Mouse (Mus musculus) embryonic facial prominence, embryonic 11.5 days (tissue): Measurements from ENCODE around the gene Slc6a18. TPM values are rescaled to one million over a fixed set of nuclear protein-coding genes. Genes with fewer than 3 reads are reported as not detected.

ENCODE experiments used
- ATAC-seq: fragments of 200-750 bp; cut with Nextera tagmentation; replicated peaks from 2 replicates; pipeline ENCODE4 v1.8.0; 2017; ENCODE audit warnings: low read depth; ENCODE audit not compliant: insufficient number of reproducible peaks, low FRiP score, low TSS enrichment
- DNase-seq: peaks from one replicate; pipeline ENCODE4 v3.0.0-alpha.2; 2015; ENCODE audit warnings: low spot score
- H3K27ac ChIP-seq: fragments of 300-500 bp; sonication (generic); replicated peaks from 2 replicates; pipeline ENCODE4 v1.5.1; 2014; ENCODE audit warnings: mild to moderate bottlenecking, low read depth, low read length, control low read depth
- H3K27me3 ChIP-seq: fragments of 300-500 bp; sonication (generic); 2 replicates; pipeline ENCODE4 v1.6.1; 2014; ENCODE audit warnings: mild to moderate bottlenecking, low read length, moderate library complexity, mixed read lengths; ENCODE audit not compliant: control insufficient read depth, insufficient read depth
- H3K36me3 ChIP-seq: fragments of 300-500 bp; sonication (generic); replicated peaks from 2 replicates; pipeline ENCODE4 v1.6.1; 2014; ENCODE audit warnings: low read depth, mild to moderate bottlenecking, low read length, moderate library complexity, mixed read lengths; ENCODE audit not compliant: control insufficient read depth, insufficient read depth
- H3K4me1 ChIP-seq: fragments of 300-500 bp; sonication (generic); 2 replicates; pipeline ENCODE4 v1.6.1; 2014; ENCODE audit warnings: low read length, mixed read lengths; ENCODE audit not compliant: control insufficient read depth, insufficient read depth
- H3K4me2 ChIP-seq: fragments of 300-500 bp; sonication (generic); 2 replicates; pipeline ENCODE4 v1.6.1; 2014; ENCODE audit warnings: low read depth, mild to moderate bottlenecking, control low read depth, low read length, moderate library complexity
- H3K4me3 ChIP-seq: fragments of 300-500 bp; sonication (generic); 2 replicates; pipeline ENCODE4 v1.5.1; 2014; ENCODE audit warnings: low read depth, low read length, control low read depth
- H3K9ac ChIP-seq: fragments of 300-500 bp; sonication (generic); replicated peaks from 2 replicates; pipeline ENCODE4 v1.6.1; 2014; ENCODE audit warnings: mild to moderate bottlenecking, control low read depth, low read length
- H3K9me3 ChIP-seq: fragments of 300-500 bp; sonication (generic); replicated peaks from 2 replicates; pipeline ENCODE4 v1.6.1; 2016; ENCODE audit warnings: mild to moderate bottlenecking, low read length, inconsistent platforms, mixed read lengths; ENCODE audit not compliant: control insufficient read depth
- WGBS: fragments of 180-500 bp; shearing (Covaris S2); extraction: QIAGEN DNeasy Blood & Tissue Kit; methylation state at CpG from one replicate; pipeline ENCODE4 v1.1.7; 2014; 5-methylcytosine and 5-hydroxymethylcytosine counted together
- polyA plus RNA-seq: library from polyadenylated mRNA; unstranded; fragments of >200 nt; fragmentation: Nextera tagmentation; extraction: Ambion mirVana; gene quantifications from 2 replicates; pipeline ENCODE4 v1.2.1, GENCODE M21; 2014

The Slc6a18 gene
- polyA plus RNA-seq, 1 experiment from 2014 or later: not detected

GRCm38 (mm10) chr13:73699714-73700113 lies 21.9 kb upstream of the Slc6a18 start:
- 95% methylated on average over 6 of the region's 6 CpGs for WGBS
- no peaks in the 10 kb centered on the region for H3K9me3 ChIP-seq
- no peak overlapping the region for H3K27ac ChIP-seq
- no peak overlapping the region for H3K4me3 ChIP-seq
- no peaks in the 10 kb centered on the region for H3K27me3 ChIP-seq
- no peak overlapping the region for H3K4me2 ChIP-seq
- H3K36me3 ChIP-seq: no peaks in the 10 kb centered on the region
- ATAC-seq: no peak
- no peak for DNase-seq
- no peak overlapping the region for H3K9ac ChIP-seq
- no peaks in the 10 kb centered on the region for H3K4me1 ChIP-seq

- ATAC-seq (no peak), DNase-seq (no peak)
- H3K4me3 ChIP-seq: no peak overlapping the region
- H3K4me2 ChIP-seq: no peak overlapping the region
- H3K36me3 ChIP-seq: no peaks in the 10 kb centered on the region
- H3K9me3 ChIP-seq: no peaks in the 10 kb centered on the region
- H3K9ac ChIP-seq: no peak overlapping the region
- no peaks in the 10 kb centered on the region for H3K4me1 ChIP-seq
- WGBS: 91% methylated on average over 3 of the region's 3 CpGs
- no peaks in the 10 kb centered on the region for H3K27me3 ChIP-seq
- H3K27ac ChIP-seq: no peak overlapping the region
These were observed 18.7 kb upstream of the Slc6a18 start for GRCm38 (mm10) chr13:73696529-73696928.

- H3K9ac ChIP-seq: no peak overlapping the region
- no peaks in the 10 kb centered on the region for H3K9me3 ChIP-seq
- no peak overlapping the region for H3K4me3 ChIP-seq
- no peaks in the 10 kb centered on the region for H3K36me3 ChIP-seq
- WGBS: 85% methylated on average over 1 of the region's 1 CpGs
- no peak for ATAC-seq
- H3K27ac ChIP-seq: no peak overlapping the region
- DNase-seq: no peak
- H3K4me2 ChIP-seq: no peak overlapping the region
- H3K27me3 ChIP-seq: no peaks in the 10 kb centered on the region
- no peaks in the 10 kb centered on the region for H3K4me1 ChIP-seq
These were observed 17.1 kb upstream of the Slc6a18 start for GRCm38 (mm10) chr13:73694972-73695371.

- Histone ChIP-seq H3K9ac (no peak overlapping the region), H3K36me3 (no peaks in the 10 kb centered on the region), H3K4me3 (no peak overlapping the region), H3K27ac (no peak overlapping the region), H3K27me3 (no peaks in the 10 kb centered on the region), H3K4me2 (no peak overlapping the region), H3K4me1 (no peaks in the 10 kb centered on the region), H3K9me3 (no peaks in the 10 kb centered on the region)
- 56% methylated on average over 2 of the region's 2 CpGs for WGBS
- DNase-seq (no peak), ATAC-seq (no peak; the same call in 1 of the 2 replicates)
These were observed 15.5 kb upstream of the Slc6a18 start for GRCm38 (mm10) chr13:73693333-73693732.

GRCm38 (mm10) chr13:73692249-73692868 lies 14.5 kb upstream of the Slc6a18 start:
- no peaks in the 10 kb centered on the region for H3K4me1 ChIP-seq
- H3K4me3 ChIP-seq: no peak overlapping the region
- DNase-seq (peak; percentile 71), ATAC-seq (peak; percentile 91)
- H3K4me2 ChIP-seq: no peak overlapping the region
- 27% methylated on average over 10 of the region's 10 CpGs for WGBS
- no peaks in the 10 kb centered on the region for H3K9me3 ChIP-seq
- H3K36me3 ChIP-seq: no peaks in the 10 kb centered on the region
- H3K9ac ChIP-seq: no peak overlapping the region
- H3K27me3 ChIP-seq: no peaks in the 10 kb centered on the region
- no peak overlapping the region for H3K27ac ChIP-seq

GRCm38 (mm10) chr13:73688934-73689333 lies 11.1 kb upstream of the Slc6a18 start:
- Histone ChIP-seq H3K9me3 (no peaks in the 10 kb centered on the region), H3K4me2 (no peak overlapping the region), H3K27me3 (no peaks in the 10 kb centered on the region), H3K36me3 (no peaks in the 10 kb centered on the region), H3K4me1 (no peaks in the 10 kb centered on the region), H3K9ac (no peak overlapping the region), H3K27ac (no peak overlapping the region), H3K4me3 (no peak overlapping the region)
- 77% methylated on average over 4 of the region's 4 CpGs for WGBS
- no peak for DNase-seq
- no peak for ATAC-seq

GRCm38 (mm10) chr13:73687601-73688000 lies 9.8 kb upstream of the Slc6a18 start:
- H3K27ac ChIP-seq: no peak overlapping the region
- no peaks in the 10 kb centered on the region for H3K36me3 ChIP-seq
- DNase-seq (no peak), ATAC-seq (no peak)
- H3K9me3 ChIP-seq: no peaks in the 10 kb centered on the region
- 68% methylated on average over 3 of the region's 3 CpGs for WGBS
- no peak overlapping the region for H3K9ac ChIP-seq
- no peaks in the 10 kb centered on the region for H3K4me1 ChIP-seq
- no peak overlapping the region for H3K4me3 ChIP-seq
- no peaks in the 10 kb centered on the region for H3K27me3 ChIP-seq
- no peak overlapping the region for H3K4me2 ChIP-seq

GRCm38 (mm10) chr13:73685502-73685901 lies 7.7 kb upstream of the Slc6a18 start:
- no peaks in the 10 kb centered on the region for H3K9me3 ChIP-seq
- H3K4me3 ChIP-seq: no peak overlapping the region
- no peaks in the 10 kb centered on the region for H3K27me3 ChIP-seq
- H3K9ac ChIP-seq: no peak overlapping the region
- no peak overlapping the region for H3K4me2 ChIP-seq
- H3K36me3 ChIP-seq: no peaks in the 10 kb centered on the region
- 77% methylated on average over 6 of the region's 6 CpGs for WGBS
- DNase-seq (no peak), ATAC-seq (no peak)
- H3K4me1 ChIP-seq: no peaks in the 10 kb centered on the region
- no peak overlapping the region for H3K27ac ChIP-seq
